Mouse (Mus musculus): ENCODE data around the gene Fshr.
A peak's percentile ranks its signal among the peaks of the same experiment; 100 is the strongest.
"Not testable (repeated sequence)": the region's sequence is repeated elsewhere in the genome, so short reads cannot be mapped to it uniquely, and the experiment has no call there.

Gene Fshr

DNA sequence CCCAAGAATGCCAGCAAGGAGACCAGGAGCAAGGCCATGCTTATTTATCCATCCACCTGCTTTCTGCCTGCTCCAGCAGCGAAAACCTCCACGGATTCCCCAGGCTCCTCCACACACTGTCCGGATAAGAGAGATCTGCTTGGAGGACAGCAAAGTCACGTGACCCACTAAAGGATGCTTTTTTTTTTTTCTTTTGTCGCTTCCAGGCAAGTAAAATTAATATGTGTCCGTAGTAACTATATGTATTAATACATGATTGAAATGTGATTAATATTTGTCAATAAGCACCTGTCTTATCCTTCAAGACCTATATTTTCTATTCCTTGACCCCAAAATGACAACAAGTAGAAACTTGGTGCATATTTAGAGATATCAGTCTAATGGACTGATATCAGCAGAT, at the start of gene Fshr:
Gene Fshr, minus strand, starts transcription at position 101 of the 400 bp plus-strand sequence.
- no peak for DNase-seq (ENCODE audit: low spot score)

DNA sequence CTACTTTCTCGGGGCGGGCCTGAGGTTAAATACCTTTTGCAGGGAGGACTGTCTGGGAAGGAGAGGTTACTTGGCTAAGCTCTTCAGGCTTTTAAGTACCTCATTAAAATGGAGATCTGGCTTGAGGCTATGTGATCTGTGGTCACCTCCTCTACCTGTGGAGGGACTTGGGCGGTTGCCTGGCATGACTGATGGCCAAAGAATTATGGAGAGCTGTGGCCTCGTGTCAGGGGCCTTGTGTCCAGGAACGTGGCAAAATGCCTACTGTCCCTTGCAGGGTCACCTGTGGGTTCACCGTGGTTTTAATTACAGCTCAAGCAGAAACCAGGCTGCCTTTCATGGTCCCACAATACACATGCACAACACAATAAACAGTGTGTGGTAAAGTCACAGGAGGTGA, 1.7 kb upstream of the Fshr start:
- no peak for DNase-seq (ENCODE audit: low spot score)

GRCm38 (mm10) chr17:89173545-89173944, 26.9 kb downstream of the Fshr start:
- DNase-seq (ENCODE audit: low spot score): no peak

- no peak for DNase-seq (ENCODE audit: low spot score)
Observed at GRCm38 (mm10) chr17:89164773-89165172, 35.7 kb downstream of the Fshr start.

DNA sequence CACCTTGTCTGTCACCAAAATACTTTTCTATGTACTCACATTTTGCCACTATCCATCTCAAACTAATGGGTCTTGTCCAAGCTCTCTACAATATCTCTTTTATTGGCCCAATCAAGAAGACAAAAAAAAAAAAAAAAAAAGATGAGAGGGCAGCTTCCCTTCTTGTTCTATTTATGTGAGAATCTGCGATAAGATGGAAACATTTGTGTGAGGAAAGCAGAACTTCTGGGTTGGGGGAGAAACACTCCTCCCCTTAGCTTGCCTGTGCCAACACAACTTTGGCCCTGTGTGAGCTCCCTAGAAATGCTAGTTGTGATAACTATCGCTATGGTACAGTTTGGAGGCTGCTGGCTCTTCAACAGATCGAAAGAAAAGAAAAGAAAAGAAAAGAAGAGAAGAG, 38.0 kb downstream of the Fshr start:
- no peak for DNase-seq (ENCODE audit: low spot score)

GRCm38 (mm10) chr17:89159343-89159742, 41.1 kb downstream of the Fshr start:
- not testable (repeated sequence) for DNase-seq (ENCODE audit: low spot score)

DNA sequence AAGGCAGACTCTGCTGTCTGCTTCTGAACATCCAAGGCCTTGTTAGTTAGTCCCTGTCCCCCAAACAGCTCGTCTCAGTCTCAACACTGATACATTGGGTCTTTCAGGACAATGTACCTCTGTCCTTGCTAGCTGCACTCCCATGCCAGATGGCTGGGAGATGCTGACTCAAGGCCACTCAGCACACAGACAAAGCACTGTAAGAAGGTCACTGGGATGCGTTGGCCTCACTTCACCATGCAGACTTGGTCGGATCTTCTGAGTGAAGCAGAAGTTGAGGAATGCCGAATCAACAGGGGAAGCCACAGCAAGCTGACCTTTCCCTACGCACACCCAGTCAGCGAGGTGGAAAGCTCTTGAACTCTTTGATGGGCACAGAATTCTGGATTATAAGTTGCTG, 55.7 kb downstream of the Fshr start:
- peak; percentile 3 for DNase-seq (ENCODE audit: low spot score)

DNA sequence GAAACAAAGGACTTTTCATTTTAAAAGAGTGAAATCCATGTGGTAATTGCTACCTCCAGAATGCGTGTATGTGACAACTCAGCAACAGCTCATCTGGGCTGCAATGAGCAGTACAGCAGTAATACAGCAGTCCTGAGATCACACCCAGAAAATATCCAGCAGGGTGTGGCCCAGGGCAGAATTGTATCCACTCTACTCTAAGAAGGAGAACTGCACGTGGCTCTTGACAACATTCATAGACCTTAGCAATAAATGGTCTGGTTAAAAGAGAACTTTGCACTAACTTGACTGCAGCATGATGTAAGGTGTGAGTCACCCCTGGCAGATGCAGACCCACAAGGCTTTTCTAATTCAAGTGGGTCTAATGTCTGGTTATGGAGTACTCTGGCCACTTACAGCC, 80.5 kb downstream of the Fshr start:
- DNase-seq (ENCODE audit: low spot score): no peak

DNA sequence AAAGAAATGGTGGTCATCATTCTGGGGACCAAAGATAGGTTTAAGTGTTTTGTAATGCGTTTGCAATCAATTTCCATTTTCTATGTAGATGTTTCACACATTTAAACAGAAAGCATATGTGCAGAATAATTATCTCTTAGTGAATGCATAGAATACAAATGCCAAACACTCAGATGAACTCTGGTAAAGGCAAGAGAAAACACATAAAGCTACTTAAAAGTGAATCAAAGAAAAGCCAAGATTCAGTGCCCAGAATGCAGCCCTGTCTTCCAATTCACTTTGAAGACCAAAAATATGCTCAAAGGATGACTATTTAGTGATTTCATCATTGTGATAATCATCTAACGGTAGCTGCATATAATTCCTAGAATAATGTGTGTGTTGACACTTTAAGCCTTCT, 81.2 kb downstream of the Fshr start:
- no peak for DNase-seq (ENCODE audit: low spot score)

DNA sequence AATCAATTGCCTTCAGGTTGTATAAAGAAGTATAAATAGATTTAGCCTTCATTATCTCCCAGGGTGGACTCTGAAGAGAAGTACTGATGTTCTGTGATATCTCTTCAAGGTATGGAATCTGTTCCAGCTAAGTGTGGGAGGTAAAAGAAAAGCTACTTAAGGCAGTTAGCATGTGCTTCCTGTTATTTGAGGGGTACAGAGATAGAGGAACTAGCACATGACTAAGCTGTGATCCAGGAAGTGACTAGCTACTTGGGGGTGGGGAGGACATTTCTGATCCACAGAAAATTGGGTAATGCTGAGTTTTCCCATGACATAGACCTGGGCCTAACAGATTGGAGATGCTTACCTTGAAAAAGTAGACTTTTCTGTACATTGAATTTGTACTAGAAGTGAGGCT, 86.5 kb downstream of the Fshr start:
- no peak for DNase-seq (ENCODE audit: low spot score)

- DNase-seq (ENCODE audit: low spot score): no peak
Observed at GRCm38 (mm10) chr17:89100719-89101350, 99.6 kb downstream of the Fshr start.

DNA sequence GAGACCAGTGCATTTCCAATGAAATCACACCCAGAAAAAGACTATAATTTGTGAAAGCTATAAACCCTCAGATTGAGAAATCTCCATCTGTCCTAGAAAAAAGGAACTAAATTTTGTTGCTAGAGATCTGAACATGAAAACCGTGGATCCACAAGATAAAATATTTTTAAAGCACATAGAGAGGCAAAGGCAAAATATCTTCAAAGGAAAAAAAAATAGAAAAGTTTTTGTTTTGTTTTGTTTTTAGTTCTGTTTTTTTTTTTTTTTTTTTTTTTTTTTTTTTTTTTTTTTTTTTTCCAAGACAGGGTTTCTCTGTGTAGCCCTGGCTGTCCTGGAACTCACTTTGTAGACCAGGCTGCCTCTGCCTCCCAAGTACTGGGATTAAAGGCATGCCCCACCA, 100.7 kb downstream of the Fshr start:
- DNase-seq (ENCODE audit: low spot score): not testable (repeated sequence)

DNA sequence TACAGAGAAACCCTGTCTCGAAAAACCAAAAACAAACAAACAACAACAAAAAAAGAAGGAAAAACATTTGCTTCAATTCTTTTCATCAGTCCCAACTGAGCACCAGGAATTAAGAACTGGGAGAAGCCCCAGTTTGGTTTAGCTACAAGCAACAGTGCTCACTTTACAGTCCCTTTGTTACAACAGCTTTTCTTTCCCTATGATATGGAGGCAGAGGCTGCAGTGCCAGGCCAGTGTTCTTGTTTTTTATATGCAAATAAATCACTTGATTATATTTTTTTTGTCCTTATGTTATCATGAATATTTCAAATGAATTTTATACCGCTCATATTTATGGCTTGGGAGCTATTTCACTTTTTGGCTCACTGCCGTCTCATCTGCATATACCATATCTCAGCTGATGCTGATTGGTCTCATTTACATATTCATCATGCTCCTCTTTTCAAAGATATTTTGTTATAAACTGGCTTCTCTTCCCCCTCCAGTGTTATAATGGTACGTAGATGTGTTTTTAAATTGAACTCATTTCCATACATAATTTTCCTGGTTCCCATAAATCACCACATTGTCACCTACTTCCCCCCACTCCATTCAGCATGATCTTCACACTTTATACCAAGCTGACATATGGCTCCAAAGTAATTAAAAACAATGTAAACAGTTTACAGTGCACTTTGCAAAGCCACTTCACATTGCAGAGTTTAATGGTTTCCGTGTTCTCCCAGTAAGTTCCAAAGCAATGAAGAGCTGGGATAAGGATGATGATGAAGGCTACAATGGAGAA, 110.6 kb downstream of the Fshr start:
- no peak for DNase-seq (ENCODE audit: low spot score)

DNA sequence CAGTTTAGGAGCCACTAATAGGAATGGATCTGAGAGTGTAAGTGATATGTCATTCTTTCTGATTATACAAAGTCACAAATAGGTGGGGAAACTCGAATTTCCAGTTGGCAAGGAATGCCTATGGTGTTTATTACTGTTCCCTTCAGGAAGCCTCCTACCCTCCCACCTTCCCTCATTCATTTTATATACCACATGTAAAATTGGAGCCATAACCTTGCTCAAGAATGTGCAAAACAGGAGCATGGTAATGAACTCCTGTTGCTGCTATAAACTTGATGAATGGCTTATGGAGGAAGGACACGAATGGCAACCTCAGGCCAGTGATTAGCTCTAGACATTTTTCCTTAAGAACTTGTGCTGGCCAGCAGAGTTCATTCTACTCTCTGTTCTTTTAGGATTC, 117.6 kb downstream of the Fshr start:
- DNase-seq (ENCODE audit: low spot score): no peak

GRCm38 (mm10) chr17:89079706-89080105, 120.8 kb downstream of the Fshr start:
- DNase-seq (ENCODE audit: low spot score): no peak

DNA sequence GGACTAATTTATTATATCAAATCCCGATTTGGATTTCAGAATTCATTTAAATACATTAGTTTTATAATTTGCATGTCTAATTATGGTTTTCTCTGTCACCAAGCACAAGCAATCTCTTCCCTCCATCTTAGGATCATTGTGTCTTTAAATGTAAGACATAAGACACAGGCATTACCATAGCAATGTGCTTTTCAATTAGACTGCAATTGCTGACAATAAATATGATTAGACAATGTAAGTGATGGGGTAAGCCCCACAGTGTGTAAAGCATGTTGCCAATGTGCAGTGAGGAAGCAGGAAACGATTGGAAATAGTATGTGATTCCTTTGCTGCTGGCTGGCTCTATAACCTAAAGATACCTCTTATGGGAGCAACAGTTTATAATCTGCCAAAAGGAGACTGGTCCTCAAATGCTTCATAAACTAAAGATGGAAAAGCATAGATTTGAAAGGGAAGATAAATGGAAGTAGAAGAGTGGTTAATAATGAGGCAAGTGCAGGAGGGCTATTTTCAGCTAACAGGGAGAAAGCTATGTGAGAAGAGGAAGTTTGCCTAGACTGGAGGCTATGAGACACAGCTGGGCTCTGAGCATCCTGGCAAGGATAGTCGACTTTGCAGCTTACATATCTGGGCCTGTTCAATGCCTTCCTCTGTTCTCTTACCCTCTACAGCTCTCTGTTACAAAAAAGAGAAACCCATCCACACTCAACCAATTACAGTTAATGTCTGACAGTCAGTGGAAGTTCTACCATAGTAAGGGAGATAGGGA, 136.0 kb downstream of the Fshr start:
- no peak for DNase-seq (ENCODE audit: low spot score)

- no peak for DNase-seq (ENCODE audit: low spot score)
Observed at GRCm38 (mm10) chr17:89062348-89062949, 138.0 kb downstream of the Fshr start.

- DNase-seq (ENCODE audit: low spot score): no peak
Observed at GRCm38 (mm10) chr17:89051031-89051563, 149.4 kb downstream of the Fshr start.

DNA sequence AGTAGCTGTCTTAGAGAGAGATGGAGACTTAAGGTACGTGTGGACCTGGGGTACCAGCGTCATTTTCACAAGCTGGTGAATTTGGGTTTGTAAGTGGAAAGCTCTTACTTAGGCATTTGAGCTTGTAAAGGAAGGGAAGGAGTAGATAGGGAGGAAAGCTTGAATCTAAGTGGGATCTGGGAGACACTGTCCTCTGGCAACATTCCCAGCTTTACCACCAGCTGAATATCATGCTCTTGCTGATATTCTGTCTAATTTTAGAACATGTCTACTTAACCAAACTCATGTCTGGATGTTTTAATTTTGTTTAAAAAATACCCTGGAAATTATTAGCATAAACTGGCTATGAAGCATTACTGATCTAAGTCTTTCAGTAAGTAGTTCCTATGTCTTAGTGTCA, 151.4 kb downstream of the Fshr start:
- DNase-seq (ENCODE audit: low spot score): no peak

DNA sequence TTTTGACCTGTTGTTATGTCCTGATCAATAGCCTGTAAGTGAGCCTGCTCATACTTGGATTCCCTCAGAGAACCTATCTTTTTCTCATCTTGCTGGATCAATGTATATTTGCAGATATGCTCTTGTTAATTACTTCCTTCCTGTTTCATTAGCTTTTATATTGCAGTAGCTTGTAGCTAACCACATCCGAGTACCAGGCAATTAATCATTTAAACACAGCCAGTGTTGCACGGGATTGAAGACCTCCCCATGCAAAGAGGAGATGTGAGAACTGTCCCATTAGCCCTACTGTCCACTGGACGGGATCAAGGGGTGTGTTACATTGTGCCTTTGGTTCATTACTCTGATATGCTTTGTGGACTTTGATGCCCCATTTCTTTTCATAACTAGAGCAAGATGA, 154.5 kb downstream of the Fshr start:
- DNase-seq (ENCODE audit: low spot score): no peak

DNA sequence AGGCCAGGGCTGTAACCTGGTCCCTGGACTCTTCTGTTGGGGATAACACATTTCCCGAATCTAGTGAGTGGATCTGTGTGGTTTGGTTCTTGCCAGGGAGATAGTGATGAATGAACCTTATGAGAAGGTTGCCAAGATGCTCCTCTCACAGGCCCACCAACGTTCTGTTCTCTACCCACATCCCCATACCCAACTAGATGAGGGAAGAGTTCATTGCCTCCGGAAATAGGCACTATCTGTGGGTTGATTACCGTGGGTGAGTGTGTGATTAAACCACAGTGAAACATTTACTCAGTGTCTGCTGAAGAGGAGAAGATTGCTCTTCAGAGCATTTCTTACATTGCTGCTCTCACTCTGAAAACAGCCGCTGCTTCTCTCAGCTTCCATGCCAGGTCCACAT, 163.8 kb downstream of the Fshr start:
- DNase-seq (ENCODE audit: low spot score): no peak

DNA sequence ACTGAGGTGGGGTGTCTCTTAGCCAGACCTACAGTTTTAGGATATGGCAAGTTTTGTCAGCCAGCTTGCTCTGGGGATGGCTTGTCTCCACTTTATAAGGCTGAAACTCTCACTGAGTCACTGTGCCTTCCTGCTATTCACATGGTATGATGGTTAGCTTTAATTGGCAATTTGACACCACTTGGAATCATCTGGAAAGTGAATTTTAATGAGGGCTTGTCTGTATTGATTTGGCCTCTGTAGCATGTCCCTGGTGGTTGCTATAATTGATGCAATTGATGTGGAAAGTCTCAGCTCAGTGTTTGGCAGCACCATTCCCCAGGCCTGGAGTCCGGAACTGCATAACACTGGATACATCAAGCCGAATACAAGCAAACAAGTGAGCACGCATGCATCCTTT, 164.4 kb downstream of the Fshr start:
- DNase-seq (ENCODE audit: low spot score): no peak
